Mouse (Mus musculus): ENCODE measurements around the gene C1qtnf6.

Gene C1qtnf6

GRCm38 (mm10) chr15:78514393-78515146 is 16.6 kb downstream of the C1qtnf6 start:
- DNase-seq (ENCODE audit: low spot score), result peak; percentile 87

- DNase-seq (ENCODE audit: low spot score), result no peak
Measured at GRCm38 (mm10) chr15:78513019-78513418, 18.2 kb downstream of the C1qtnf6 start.

- DNase-seq (ENCODE audit: low spot score), result no peak
Measured at GRCm38 (mm10) chr15:78511951-78512350, 19.3 kb downstream of the C1qtnf6 start.

- DNase-seq (ENCODE audit: low spot score), result no peak
Measured at GRCm38 (mm10) chr15:78510736-78511135, 20.5 kb downstream of the C1qtnf6 start.

GRCm38 (mm10) chr15:78510121-78510576 is 21.1 kb downstream of the C1qtnf6 start:
- no peak for DNase-seq (ENCODE audit: low spot score)

GRCm38 (mm10) chr15:78509297-78509899 is 21.8 kb downstream of the C1qtnf6 start:
- no peak for DNase-seq (ENCODE audit: low spot score)

- DNase-seq (ENCODE audit: low spot score), result no peak
Measured at GRCm38 (mm10) chr15:78508443-78508842, 22.8 kb downstream of the C1qtnf6 start.

- no peak for DNase-seq (ENCODE audit: low spot score)
Measured at GRCm38 (mm10) chr15:78505541-78505940, 25.7 kb downstream of the C1qtnf6 start.

GRCm38 (mm10) chr15:78504816-78505215 is 26.4 kb downstream of the C1qtnf6 start:
- DNase-seq (ENCODE audit: low spot score), result no peak

GRCm38 (mm10) chr15:78504013-78504412 is 27.2 kb downstream of the C1qtnf6 start:
- DNase-seq (ENCODE audit: low spot score), result no peak

- no peak for DNase-seq (ENCODE audit: low spot score)
Measured at GRCm38 (mm10) chr15:78502437-78503132, 28.6 kb downstream of the C1qtnf6 start.

- DNase-seq (ENCODE audit: low spot score), result no peak
Measured at GRCm38 (mm10) chr15:78494968-78495406, 36.2 kb downstream of the C1qtnf6 start, which contains the start of gene Il2rb. TSS of gene Il2rb (minus strand) at chr15:78495271.

- no peak for DNase-seq (ENCODE audit: low spot score)
Measured at GRCm38 (mm10) chr15:78493401-78494010, 37.7 kb downstream of the C1qtnf6 start.

GRCm38 (mm10) chr15:78491301-78491700 is 39.9 kb downstream of the C1qtnf6 start:
- DNase-seq (ENCODE audit: low spot score), result no peak

- no peak for DNase-seq (ENCODE audit: low spot score)
Measured at GRCm38 (mm10) chr15:78489906-78490305, 41.3 kb downstream of the C1qtnf6 start.

GRCm38 (mm10) chr15:78489248-78489647 is 42.0 kb downstream of the C1qtnf6 start:
- DNase-seq (ENCODE audit: low spot score), result no peak

GRCm38 (mm10) chr15:78487066-78487465 is 44.1 kb downstream of the C1qtnf6 start:
- no peak for DNase-seq (ENCODE audit: low spot score)

- DNase-seq (ENCODE audit: low spot score), result no peak
Measured at GRCm38 (mm10) chr15:78486564-78486963, 44.7 kb downstream of the C1qtnf6 start.

GRCm38 (mm10) chr15:78483311-78483710 is 47.9 kb downstream of the C1qtnf6 start:
- DNase-seq (ENCODE audit: low spot score), result no peak

- DNase-seq (ENCODE audit: low spot score), result no peak
Measured at GRCm38 (mm10) chr15:78482518-78482917, 48.7 kb downstream of the C1qtnf6 start.

GRCm38 (mm10) chr15:78481448-78482000 is 49.7 kb downstream of the C1qtnf6 start:
- DNase-seq (ENCODE audit: low spot score), result peak; percentile 57

GRCm38 (mm10) chr15:78480991-78481390 is 50.2 kb downstream of the C1qtnf6 start:
- DNase-seq (ENCODE audit: low spot score), result no peak
